Mouse (Mus musculus): ENCODE data around the gene Nmbr. TPM values are rescaled to one million over a fixed set of nuclear protein-coding genes. Genes with fewer than 3 reads are reported as not detected.

The Nmbr gene
- polyA plus RNA-seq (2014; fragmentation: Illumina TruSeq; extraction: RNeasy Lipid Tissue Mini Kit (QIAGEN cat#74804); ENCODE audit: low replicate concordance): 0.33 TPM

DNA sequence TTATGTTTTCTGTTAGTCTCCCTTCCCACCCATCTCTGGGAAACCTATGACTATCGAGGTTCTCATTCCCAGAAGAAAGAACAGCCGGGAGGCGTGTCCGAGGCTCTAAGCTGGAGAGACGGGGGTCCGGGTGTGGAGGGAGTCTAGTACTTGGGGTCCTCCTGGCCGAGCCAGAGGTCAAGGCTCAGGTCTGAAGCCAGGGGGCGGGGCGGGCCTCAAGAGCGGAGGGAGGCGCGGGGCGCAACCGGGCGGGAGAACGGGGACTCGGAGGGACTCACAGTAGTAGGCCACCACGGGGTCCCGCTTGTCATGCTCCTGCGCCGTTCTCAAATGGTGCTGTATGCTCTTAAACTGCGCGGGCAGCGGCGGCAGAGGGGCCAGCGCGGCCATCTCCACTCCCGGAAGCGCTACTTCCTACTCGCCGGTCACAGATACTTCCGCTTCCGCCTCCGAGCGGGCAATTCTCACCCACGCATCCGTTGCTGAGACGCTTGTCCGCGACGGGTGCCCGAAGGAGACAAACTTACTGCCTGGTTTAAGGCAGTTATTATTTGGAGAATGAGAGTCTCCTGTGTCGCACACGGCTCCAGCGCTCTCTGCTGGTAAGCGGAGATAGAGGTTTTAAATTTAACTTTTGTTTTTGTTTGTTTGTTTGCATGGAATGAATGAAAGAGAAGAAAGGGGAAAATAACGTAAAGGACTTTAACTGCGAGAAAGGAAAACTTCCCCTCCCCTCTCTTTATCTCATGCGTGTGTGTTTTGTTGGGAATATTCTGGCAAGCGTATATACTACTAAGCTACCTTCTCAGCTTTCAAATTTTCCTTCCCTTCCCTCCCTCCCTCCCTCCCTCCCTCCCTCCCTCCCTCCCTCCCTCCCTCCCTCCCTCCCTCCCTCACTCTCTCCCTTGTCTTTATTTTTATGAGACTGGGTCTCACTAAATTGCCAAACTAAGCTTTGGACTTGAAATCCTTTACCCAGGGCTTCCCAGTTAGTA, at the start of gene Nmbr, which contains the start of gene Vta1:
TSS of gene Nmbr (plus strand) at position 520 of the 995 bp plus-strand sequence.
TSS of gene Vta1 (minus strand) at position 489 of the 995 bp plus-strand sequence.

DNA sequence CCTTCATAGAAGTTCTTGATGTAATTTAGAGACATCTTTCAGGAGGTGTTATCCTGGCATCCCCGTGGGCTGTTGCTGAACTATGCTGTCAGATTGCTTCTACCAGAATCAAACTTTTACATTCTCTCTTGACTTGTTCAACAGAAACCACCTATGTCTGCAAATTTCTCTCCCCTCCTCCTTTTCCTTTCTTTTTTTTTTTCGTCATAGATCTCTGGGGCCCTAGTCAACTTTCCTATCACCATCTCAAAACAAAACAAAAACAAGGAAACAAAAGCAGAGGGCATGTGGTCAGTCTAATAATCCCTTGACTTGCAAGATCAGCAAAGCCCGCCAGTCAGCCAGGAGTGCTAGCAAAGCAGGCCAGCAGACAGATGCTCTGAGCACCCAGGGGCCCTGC, 12.7 kb downstream of the Nmbr start, which contains the start of gene Gje1:
TSS of gene Gje1 (minus strand) at position 101 of the 400 bp plus-strand sequence.

Other genes with a start within 250 kb of the Nmbr start
- 4.3 TPM for gene Adgrg6, start 159.9 kb upstream of the Nmbr start, polyA plus RNA-seq (2014; fragmentation: Illumina TruSeq; extraction: RNeasy Lipid Tissue Mini Kit (QIAGEN cat#74804); ENCODE audit: low replicate concordance)
- gene Vta1, start within 50 bp of the Nmbr start, polyA plus RNA-seq (2014; fragmentation: Illumina TruSeq; extraction: RNeasy Lipid Tissue Mini Kit (QIAGEN cat#74804); ENCODE audit: low replicate concordance): 111 TPM
- gene Gje1, start 12.6 kb downstream of the Nmbr start, polyA plus RNA-seq (2014; fragmentation: Illumina TruSeq; extraction: RNeasy Lipid Tissue Mini Kit (QIAGEN cat#74804); ENCODE audit: low replicate concordance): not detected